Mouse (Mus musculus) testis, adult 2 months (tissue): ENCODE data around the gene Atp1a3.
A peak's percentile ranks its signal among the peaks of the same experiment; 100 is the strongest.

Source experiments
- CTCF ChIP-seq: fragments of 200-500 bp; IDR thresholded peaks from 2 replicates; pipeline ENCODE4 v1.5.1; 2012; ENCODE audit warnings: low read depth, mild to moderate bottlenecking, inconsistent platforms, low read length, moderate library complexity; ENCODE audit not compliant: control insufficient read depth, insufficient read depth, insufficient replicate concordance
- POLR2A ChIP-seq: fragments of 200-500 bp; IDR thresholded peaks from 2 replicates; pipeline ENCODE4 v1.6.1; 2012; ENCODE audit warnings: low read depth, mild to moderate bottlenecking, inconsistent platforms, low read length, moderate library complexity; ENCODE audit not compliant: control insufficient read depth

DNA sequence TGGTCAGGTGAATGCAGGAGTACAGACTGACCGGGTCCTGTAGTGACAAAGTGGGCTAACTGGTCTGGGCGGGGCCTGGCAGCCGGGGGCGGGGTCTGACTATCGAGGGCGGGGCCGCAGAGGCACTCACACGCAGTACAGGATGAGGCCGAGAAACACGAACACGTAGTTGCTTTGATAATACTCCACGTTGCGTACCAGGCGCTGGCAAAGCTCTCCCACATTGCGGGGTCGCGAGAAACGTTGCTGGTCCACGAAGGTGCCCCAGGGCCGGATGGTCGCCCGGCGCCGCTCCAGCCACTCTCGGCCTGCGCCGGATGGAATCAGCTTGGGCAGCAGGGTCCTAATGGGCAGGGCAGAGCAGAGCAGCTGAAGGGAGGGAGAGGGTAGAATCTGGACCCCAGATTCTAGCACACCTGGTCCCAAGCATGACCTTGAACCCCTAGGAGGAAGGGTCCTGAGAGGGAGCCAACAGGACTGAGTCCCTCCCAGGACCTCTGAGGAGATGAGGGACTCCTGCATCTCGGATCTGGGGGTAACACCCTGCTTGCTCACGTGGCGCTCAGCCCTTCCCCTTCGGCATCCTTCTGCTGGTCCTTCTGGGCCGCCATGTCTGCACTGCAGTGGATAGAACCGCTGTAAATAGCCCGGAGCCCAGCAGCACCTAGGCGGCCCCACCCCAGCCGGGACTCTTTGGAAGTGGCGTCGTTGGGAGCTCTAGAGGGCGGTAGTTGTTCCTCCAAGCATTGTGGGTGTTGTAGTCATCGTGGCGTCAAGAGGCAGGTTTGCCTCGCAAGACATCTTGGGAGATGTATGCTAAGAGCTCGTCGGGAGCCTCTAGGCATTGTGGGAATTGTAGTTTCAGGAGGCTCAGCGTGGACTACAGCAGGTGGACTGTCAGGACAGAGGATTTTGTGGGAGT, 33.5 kb downstream of the Atp1a3 start, which contains the start of gene Rabac1:
- TF ChIP-seq CTCF (peak; percentile 5; the same call in 1 of the 2 replicates), POLR2A (peak; percentile 73)
